Mouse (Mus musculus): ENCODE results near the gene Gbp8.
"Not testable (repeated sequence)": the region's sequence is repeated elsewhere in the genome, so short reads cannot be mapped to it uniquely, and the experiment has no call there.

The Gbp8 gene

DNA sequence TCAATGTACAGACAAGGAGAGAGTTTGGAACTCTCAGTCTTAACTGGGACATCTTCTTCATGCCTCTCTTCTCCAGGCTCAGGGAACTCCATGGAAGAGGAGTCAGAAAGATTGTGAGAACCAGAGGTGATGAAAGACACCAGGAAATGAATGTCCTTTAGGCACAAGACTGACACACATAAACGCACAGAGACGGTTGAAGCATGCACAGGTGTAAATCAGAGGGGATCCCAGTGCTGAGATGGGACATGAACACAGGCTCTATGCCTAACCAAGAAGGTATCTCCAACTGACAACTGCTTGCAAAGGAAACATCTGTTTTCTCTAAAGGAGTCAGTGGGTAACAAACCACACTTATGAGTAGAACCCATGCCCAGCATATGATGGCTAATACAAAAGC lies 79.1 kb downstream of the Gbp8 start:
- in situ Hi-C loops (cut with MboI) = no loop called here

DNA sequence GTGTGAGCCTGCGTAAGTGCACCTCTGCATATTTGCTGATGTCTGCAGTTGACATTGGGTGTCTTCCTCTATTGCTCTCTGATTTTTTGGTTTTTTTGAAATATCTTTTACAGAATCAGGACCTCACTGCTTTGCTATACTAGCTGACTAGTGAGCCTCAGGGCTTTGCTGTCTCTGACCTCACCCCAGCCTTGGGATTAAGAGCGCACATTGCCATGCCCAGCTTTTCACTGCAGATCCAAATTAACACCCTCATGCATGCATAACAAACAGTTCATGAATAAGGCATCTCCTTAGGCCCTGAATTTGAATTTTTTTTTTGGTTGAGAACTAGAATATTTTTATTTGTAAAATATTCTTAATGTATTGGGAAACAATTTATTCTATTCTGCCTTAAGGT lies 84.1 kb downstream of the Gbp8 start:
- in situ Hi-C loops (cut with MboI) = no loop called here

DNA sequence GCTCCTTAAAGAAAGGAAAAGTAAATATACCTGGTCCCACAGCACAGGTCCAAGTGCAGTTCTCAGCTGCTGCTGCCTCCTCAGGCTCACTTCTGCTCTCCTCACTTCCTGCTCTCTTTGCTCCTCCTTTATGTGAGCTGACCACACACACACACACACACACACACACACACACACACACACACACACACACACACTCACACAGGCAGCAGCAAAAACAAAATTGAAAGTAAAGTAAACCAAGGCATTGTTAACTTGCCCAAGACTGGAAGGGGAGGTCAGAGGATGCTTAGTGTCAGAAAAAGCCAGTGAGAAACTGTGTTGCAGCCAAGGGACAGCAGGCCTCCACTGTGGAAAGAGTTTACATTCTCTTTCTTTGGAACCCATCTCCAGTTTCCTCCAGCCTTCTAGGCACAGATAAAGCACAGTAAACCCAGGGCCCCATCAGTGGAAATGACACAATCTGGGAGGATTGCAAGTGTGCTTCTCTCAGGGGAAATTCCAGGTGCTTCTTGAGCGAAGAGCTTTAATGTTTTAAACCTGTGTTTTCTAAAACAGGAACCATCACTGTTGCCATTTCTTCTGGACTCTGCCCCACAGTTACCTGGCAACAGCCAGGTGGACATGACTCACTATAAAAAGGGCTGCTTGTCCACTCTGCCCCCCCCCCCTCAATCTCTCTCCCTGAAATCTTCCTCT lies 85.7 kb downstream of the Gbp8 start:
- in situ Hi-C loops (cut with MboI) = not testable (repeated sequence)

DNA sequence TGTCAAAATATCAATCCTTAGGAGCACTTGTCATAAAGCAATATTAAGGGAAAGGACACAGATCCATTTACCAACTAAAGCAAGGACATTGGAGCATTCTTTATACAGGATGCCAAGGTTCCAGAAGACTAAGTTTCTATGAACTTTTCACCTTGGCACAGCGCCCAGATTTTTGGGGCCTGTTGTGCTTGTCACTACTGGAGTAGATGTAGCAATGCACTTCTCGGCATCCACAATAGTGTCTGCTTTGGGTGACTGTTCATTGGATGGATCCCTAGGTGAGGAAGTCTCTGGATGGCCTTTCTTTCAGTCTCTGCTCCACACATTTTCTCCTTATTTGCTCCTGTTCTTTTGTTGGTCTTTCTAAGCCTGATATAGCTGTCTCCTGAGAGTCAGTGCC lies 107.0 kb downstream of the Gbp8 start:
- in situ Hi-C loops (cut with MboI) = no loop called here

DNA sequence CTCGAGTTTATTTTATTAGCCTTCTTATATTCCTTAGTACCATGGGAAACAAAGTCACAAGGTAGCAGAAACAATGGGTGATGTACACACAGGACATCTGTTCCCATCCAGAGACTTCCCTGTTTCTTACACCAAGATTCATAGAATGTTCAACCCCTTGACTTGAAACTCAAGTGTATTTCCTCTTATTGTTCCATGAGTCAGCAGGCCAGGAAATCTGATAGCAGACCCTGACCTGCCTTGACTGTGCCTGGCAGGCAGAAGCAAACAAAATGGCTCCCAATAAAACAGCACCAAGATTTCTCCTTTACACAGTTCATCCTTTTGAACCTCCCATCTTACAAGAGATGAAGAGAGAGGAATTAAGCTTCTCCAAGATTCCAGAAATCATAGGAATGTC lies 126.8 kb downstream of the Gbp8 start:
- in situ Hi-C loops (cut with MboI) = no loop called here

DNA sequence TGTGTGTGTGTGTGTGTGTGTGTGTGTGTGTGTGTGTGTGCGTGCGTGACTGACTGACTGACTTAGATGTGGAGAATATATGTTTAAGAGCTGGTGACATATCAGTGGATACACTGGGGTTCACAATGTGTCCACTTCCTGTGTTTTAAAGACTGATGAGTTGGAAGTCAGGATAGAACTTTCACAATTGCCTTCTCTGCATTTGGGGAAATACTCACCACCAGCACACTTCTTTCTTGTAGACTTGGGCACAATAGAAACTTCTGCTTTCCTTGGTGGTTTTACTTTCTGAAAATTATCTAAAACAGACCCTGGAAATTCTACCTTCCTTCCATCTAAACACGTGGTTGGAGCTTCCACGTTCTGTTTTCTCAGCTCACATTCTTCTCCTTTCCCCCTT lies 127.8 kb downstream of the Gbp8 start:
- in situ Hi-C loops (cut with MboI) = no loop called here

DNA sequence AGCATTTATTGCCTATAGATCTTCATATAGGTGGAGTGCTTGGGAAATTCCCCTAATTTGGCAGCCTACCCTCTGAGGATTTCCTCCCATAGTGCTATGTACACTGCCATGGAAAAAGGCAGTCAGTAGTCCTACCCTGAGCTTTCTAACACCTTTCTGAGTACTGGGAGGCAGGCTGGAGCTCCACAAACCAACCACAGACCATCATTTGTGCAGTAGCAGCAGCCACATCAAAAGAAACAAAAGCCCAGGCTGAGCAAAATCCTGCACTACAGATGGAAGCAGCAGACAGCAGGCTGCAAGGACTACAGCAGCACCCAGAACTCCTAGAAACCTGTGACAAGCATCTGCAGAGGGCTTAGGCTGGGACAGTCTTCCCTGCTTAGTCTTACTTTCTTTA lies 129.0 kb downstream of the Gbp8 start:
- in situ Hi-C loops (cut with MboI) = no loop called here

DNA sequence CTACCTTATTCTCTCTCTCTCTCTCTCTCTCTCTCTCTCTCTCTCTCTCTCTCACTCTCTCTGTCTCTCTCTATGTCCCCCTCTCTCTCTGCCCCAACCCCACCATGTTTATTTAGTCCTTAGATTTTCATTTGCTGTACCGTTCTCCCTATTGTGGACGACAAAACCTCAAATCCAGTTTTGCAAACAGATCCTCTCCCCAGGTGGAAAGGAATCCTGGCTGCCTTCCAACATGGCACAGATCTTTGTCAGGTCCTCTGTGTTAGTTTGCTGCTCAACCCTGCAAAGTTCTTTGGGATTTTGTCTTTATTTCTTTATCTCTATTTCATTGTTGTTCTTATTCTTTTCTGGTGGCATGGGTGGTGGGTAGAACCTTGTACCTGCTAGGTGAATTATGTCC lies 149.9 kb downstream of the Gbp8 start:
- in situ Hi-C loops (cut with MboI) = no loop called here

DNA sequence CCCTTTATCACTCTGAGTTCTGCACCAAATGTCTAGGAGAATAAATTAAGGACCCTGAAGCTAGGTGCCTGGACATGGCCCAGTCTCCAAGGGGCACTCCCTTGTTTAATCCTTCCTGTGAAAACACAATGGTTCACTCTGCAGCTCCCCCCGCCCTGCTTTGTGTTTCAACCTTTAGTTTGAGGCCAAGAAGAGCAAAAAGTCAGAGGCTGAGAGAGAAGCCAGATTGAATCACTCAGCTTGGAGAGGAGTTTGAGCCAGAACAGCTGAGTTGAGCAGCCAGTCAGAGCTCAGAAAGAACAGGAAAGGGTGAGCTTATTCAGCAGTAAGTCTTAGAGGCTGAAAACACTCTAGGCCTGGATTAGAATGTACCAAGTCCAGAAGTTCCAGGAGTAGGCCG lies 151.3 kb downstream of the Gbp8 start:
- in situ Hi-C loops (cut with MboI) = no loop called here

DNA sequence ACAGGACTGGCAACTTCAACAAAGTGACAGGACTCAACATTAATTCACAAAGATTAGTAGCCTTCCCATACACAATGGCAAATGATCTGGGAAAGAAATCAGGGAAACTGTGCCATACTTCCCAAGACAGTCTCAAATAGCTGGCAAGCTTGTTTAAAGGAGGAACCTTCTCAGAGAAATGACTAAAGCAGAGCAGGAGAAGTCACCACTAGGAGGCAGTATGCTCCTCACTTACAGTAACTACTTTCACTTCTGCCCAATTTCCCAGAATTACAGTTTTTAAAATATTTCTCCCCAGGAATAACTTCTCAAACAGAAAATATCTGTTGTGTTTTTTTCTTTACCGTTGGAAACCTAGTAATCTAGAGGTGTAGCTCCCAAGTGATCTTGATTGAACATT lies 152.6 kb downstream of the Gbp8 start:
- in situ Hi-C loops (cut with MboI) = no loop called here

DNA sequence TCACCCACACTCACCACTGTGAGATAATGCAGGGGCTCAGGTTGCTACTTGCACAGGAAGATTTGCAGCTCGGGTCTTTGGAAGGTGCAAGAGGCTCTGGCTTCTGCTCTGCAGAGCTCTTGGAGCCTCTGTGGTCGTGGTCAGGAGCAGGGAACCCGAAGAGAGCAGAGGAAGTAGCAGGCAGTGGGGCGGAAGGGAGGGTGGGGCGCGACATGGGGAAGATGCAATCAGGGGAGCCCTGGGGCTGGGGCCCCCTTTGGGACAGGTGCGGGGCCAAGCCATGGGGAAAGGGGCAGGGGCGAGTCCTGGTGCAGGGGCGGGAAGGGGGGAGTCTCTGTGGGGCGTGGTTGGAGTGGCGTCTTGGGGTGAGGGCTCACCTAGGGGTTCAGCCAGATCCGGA lies 156.8 kb downstream of the Gbp8 start, which contains the start of gene Abcg3:
Gene Abcg3, minus strand, starts transcription at position 184 of the 400 bp plus-strand sequence.
- in situ Hi-C loops (cut with MboI) = no loop called here

DNA sequence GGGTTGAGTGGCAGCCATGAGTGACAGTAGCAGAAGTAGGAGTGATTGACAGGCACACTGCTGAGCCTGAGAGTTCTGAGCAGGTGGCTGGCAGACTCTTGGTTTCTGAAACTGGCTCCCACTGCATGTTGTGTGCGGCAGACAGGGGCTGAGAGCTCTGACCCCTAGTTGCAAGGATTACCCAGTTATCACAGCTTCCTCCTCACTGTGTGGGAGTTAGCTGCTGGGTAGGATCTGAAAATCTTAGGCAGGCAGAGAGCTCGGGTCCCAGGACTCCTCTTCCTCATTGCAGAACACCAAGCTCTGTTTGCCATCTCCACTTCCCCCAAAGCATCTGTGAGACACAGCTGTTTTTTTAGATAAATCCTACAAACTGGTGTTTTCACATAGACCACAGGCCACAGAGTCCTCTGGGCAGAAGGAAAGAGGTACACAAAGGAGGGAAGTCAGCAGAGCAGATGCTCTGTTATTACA lies 160.3 kb downstream of the Gbp8 start:
- in situ Hi-C loops (cut with MboI) = no loop called here
